In the genomic region with DNA sequence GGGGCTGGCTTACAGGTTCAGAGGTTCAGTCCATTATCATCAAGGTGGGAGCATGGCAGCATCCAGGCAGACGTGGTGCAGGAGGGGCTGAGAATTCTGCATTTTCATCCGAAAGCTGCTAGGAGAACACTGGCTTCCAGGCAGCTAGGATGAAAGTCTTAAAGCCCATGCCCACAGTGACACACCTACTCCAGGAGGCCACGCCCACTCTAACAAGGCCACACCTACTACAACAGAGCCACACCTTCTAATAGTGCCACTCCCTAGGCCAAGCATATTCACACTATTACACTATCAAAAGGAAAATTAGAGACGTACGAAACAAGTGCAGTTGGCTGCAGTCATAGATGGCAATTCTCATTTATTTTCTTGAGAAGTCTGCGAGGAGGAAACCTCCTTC, we compare ENCODE assay signal across 9 mouse cellular contexts. TPM values are rescaled to one million over a fixed set of nuclear protein-coding genes. Genes with fewer than 3 reads are reported as not detected.
A peak's percentile ranks its signal among the peaks of the same experiment; 100 is the strongest.
DNase-seq lines count a peak whose midpoint lies in the region; ATAC-seq and TF ChIP-seq lines count a peak whose summit lies in the region.
"Not testable (repeated sequence)": the region's sequence is repeated elsewhere in the genome, so short reads cannot be mapped to it uniquely, and the experiment has no call there.
"Had no signal": no experiment of that assay in that cellular context is flagged by ENCODE, and none has a peak within 500 bp of the region (broad histone marks: within the 10 kb centered on the region; RNA-seq: fewer than 3 reads in every experiment).

No protein-coding gene starts in this region.

- in situ Hi-C loops in CH12.LX (cut with MboI; ENCODE audit: low pct_ligation_motif_present, low pct_unique_long_range_greater_than_20kb, low sequenced_read_pairs): not testable (repeated sequence)

- peaks cover 32% of the 10 kb centered on the region for H3K27me3 ChIP-seq in CH12.LX (replicated peaks)
- H3K27me3 ChIP-seq in MEL (ENCODE audit: control insufficient read depth in 1 of 2, insufficient read depth in 2 of 2, low read length in 2 of 2); limb, embryonic 10.5 days (ENCODE audit: low read depth, poor library complexity, severe bottlenecking); liver, embryonic 13.5 days; stomach, postnatal 0 days (ENCODE audit: control insufficient read depth, insufficient read depth, low read length): not testable (repeated sequence)

- not testable (repeated sequence) for ATAC-seq in liver, embryonic 13.5 days (ENCODE audit: low read depth); stomach, postnatal 0 days (ENCODE audit: low FRiP score, low TSS enrichment)
- ATAC-seq in megakaryocyte-erythroid progenitor cell, adult 5-6 weeks (replicated peaks; ENCODE audit: low FRiP score, low TSS enrichment, poor library complexity, severe bottlenecking): 0 out of 2 replicates have a peak, but pooled peaks have one; percentile 41

- not testable (repeated sequence) for H3K27ac ChIP-seq in CH12.LX (ENCODE audit: insufficient read depth, low read depth); MEL (ENCODE audit: control insufficient read depth, low read depth, low read length); limb, embryonic 10.5 days; liver, embryonic 13.5 days; stomach, postnatal 0 days (replicated peaks)

- dilution Hi-C loops in CH12.LX (cut with MboI; ENCODE audit: extremely low pct_ligation_motif_present, extremely low pct_unique_long_range_greater_than_20kb, low sequenced_read_pairs): not testable (repeated sequence)

- H3K4me1 ChIP-seq in CH12.LX (ENCODE audit: control insufficient read depth in 1 of 2, insufficient read depth in 2 of 2); MEL (ENCODE audit: control insufficient read depth in 1 of 2, insufficient read depth in 2 of 2, low read length in 2 of 2); liver, embryonic 13.5 days (replicated peaks); stomach, postnatal 0 days (replicated peaks; ENCODE audit: control insufficient read depth, insufficient read depth): not testable (repeated sequence)
- H3K4me1 ChIP-seq in limb, embryonic 10.5 days: peaks cover 39% of the 10 kb centered on the region

- H3K9me3 ChIP-seq in CH12.LX (replicated peaks; ENCODE audit: low read length); MEL (replicated peaks; ENCODE audit: insufficient read depth, low read length); limb, embryonic 10.5 days (replicated peaks); liver, embryonic 13.5 days (replicated peaks); stomach, postnatal 0 days (ENCODE audit: control insufficient read depth, low read length): not testable (repeated sequence)

- WGBS in limb, embryonic 10.5 days: 75% methylated on average over 6 of the region's 6 CpGs
- 51% methylated on average over 6 of the region's 6 CpGs for WGBS in liver, embryonic 13.5 days (ENCODE audit: insufficient replicate concordance)
- WGBS in stomach, postnatal 0 days: 69% methylated on average over 6 of the region's 6 CpGs

- H3K36me3 ChIP-seq in CH12.LX (replicated peaks in 1 of 2; ENCODE audit: control insufficient read depth in 1 of 2, insufficient read depth in 1 of 2, low read length in 1 of 2); MEL (ENCODE audit: control insufficient read depth in 1 of 2, insufficient read depth in 2 of 2, low read length in 2 of 2); limb, embryonic 10.5 days; liver, embryonic 13.5 days; stomach, postnatal 0 days (ENCODE audit: control insufficient read depth, insufficient read depth, low read length): not testable (repeated sequence)

- H3K4me3 ChIP-seq in CH12.LX (replicated peaks in 1 of 3; ENCODE audit: low read depth in 2 of 3, low read length in 2 of 3, poor library complexity in 1 of 3); MEL (ENCODE audit: control insufficient read depth in 1 of 2, insufficient read depth in 1 of 2, low read depth in 2 of 2, low read length in 2 of 2); limb, embryonic 10.5 days; liver, embryonic 13.5 days (replicated peaks); stomach, postnatal 0 days (ENCODE audit: low read depth, low read length): not testable (repeated sequence)

- H3K9ac ChIP-seq in CH12.LX (ENCODE audit: insufficient read depth, low read depth); MEL (ENCODE audit: control insufficient read depth, low read depth, low read length, poor library complexity, severe bottlenecking); liver, embryonic 13.5 days; stomach, postnatal 0 days (ENCODE audit: low read length): not testable (repeated sequence)

- H3K79me2 ChIP-seq in CH12.LX (replicated peaks; ENCODE audit: control insufficient read depth, extremely low read depth, insufficient read depth, poor library complexity, severe bottlenecking); MEL (ENCODE audit: control insufficient read depth, insufficient read depth, low read length, poor library complexity): not testable (repeated sequence)

- not testable (repeated sequence) for TF ChIP-seq RAD21 in CH12.LX (IDR thresholded peaks at IDR 0.05; ENCODE audit: low read depth, low read length); MEL (IDR thresholded peaks at IDR 0.05; ENCODE audit: low read depth, low read length)

- DNase-seq in CH12.LX (ENCODE audit: extremely low read depth) (peak; percentile 6), MEL (ENCODE audit: low read depth, low spot score) (peak; percentile 25), ZHBTc4 (ENCODE audit: low read depth, low spot score) (peak; percentile 42)
- peak; percentile 42 for DNase-seq in c-Kit-positive CD71-positive TER-119-positive erythroid progenitor cells, embryonic 14.5 days (ENCODE audit: low spot score)
- DNase-seq in limb, embryonic 10.5 days (ENCODE audit: low spot score): peak; percentile 19
- DNase-seq in liver, embryonic 13.5 days: peak; percentile 24
- peak; percentile 14 for DNase-seq in stomach, postnatal 0 days (ENCODE audit: low spot score)

- not testable (repeated sequence) for H3K4me2 ChIP-seq in CH12.LX (ENCODE audit: insufficient read depth, low read depth, poor library complexity, severe bottlenecking); liver, embryonic 13.5 days; stomach, postnatal 0 days (replicated peaks; ENCODE audit: low read depth)

- not testable (repeated sequence) for TF ChIP-seq POLR2A in CH12.LX (IDR thresholded peaks at IDR 0.05; ENCODE audit: low read depth, low read length); MEL (IDR thresholded peaks at IDR 0.05; ENCODE audit: control insufficient read depth in 1 of 2, insufficient read depth in 1 of 2, low read depth in 1 of 2, low read length in 2 of 2, poor library complexity in 1 of 2)

- TF ChIP-seq EP300 in CH12.LX (IDR thresholded peaks at IDR 0.05; ENCODE audit: low read length); MEL (IDR thresholded peaks at IDR 0.05; ENCODE audit: low read depth in 1 of 2, low read length in 2 of 2); stomach, postnatal 0 days (optimal IDR thresholded peaks at IDR 0.05): not testable (repeated sequence)

- TF ChIP-seq CTCF in CH12.LX (conservative IDR thresholded peaks at IDR 0.05 in 1 of 2, IDR thresholded peaks at IDR 0.05 in 1 of 2; ENCODE audit: low read depth in 2 of 2, low read length in 2 of 2); MEL (IDR thresholded peaks at IDR 0.05 in 2 of 3, conservative IDR thresholded peaks at IDR 0.05 in 1 of 3; ENCODE audit: control insufficient read depth in 1 of 3, insufficient read depth in 1 of 3, low read depth in 2 of 3, low read length in 3 of 3, poor library complexity in 1 of 3, severe bottlenecking in 1 of 3); stomach, postnatal 0 days (IDR thresholded peaks at IDR 0.05; ENCODE audit: low read depth): not testable (repeated sequence)

RNA-seq across cellular contexts. Expression of a gene that starts 10.6 kb away (rescaled TPM):
- total RNA-seq in CH12.LX (2012; rRNA removed) (not detected in 2 replicates), CH12.LX (2014; rRNA removed) (not detected in 2 replicates), MEL (2012; rRNA removed) (1.1 and 1.2 TPM in 2 replicates)
- polyA plus RNA-seq in CH12.LX (2012; ENCODE audit: insufficient read length, low read depth) (not detected in 2 replicates), MEL (2012; ENCODE audit: insufficient read depth in 1 of 2, insufficient read length in 2 of 2, low read depth in 1 of 2, low replicate concordance in 2 of 2, missing spikeins in 1 of 2) (1 to 10 TPM in 1 of 2 experiments, not detected in 1; 3.3 TPM)
- 44.9 and 47.3 TPM in 2 replicates for polyA plus RNA-seq in limb, embryonic 10.5 days (2016; fragmentation: Nextera tagmentation; extraction: Ambion mirVana)
- polyA plus RNA-seq in liver, embryonic 13.5 days (2015; fragmentation: Nextera tagmentation; extraction: Ambion mirVana): 5.1 and 7.6 TPM in 2 replicates
- total RNA-seq in megakaryocyte-erythroid progenitor cell, adult 5-6 weeks (2014; fragmentation: Nextera tagmentation): 16.8 and 20.1 TPM in 2 replicates
- 11.1 and 15.5 TPM in 2 replicates for total RNA-seq in megakaryocyte-erythroid progenitor cell, adult 5-6 weeks (2017)
- 15.3 and 18.5 TPM in 2 replicates for polyA plus RNA-seq in stomach, postnatal 0 days (2015; fragmentation: Nextera tagmentation; extraction: Ambion mirVana)
- total RNA-seq: G1E had no signal
- polyA plus RNA-seq: G1E had no signal

RNA-seq across cellular contexts. Expression of a gene that starts 59.7 kb away (rescaled TPM):
- total RNA-seq in CH12.LX (2012; rRNA removed) (50.2 and 54.4 TPM in 2 replicates), CH12.LX (2014; rRNA removed) (36.0 and 40.1 TPM in 2 replicates), MEL (2012; rRNA removed) (57.7 and 65.3 TPM in 2 replicates)
- polyA plus RNA-seq in CH12.LX (2012; ENCODE audit: insufficient read length, low read depth) (53.3 and 59.8 TPM in 2 replicates), MEL (2012; ENCODE audit: insufficient read depth in 1 of 2, insufficient read length in 2 of 2, low read depth in 1 of 2, low replicate concordance in 2 of 2, missing spikeins in 1 of 2) (10 to 100 TPM in 1 of 2 experiments, not detected in 1; 86.4 TPM)
- polyA plus RNA-seq in limb, embryonic 10.5 days (2016; fragmentation: Nextera tagmentation; extraction: Ambion mirVana): 42.4 and 47.2 TPM in 2 replicates
- 29.4 and 32.5 TPM in 2 replicates for polyA plus RNA-seq in liver, embryonic 13.5 days (2015; fragmentation: Nextera tagmentation; extraction: Ambion mirVana)
- total RNA-seq in megakaryocyte-erythroid progenitor cell, adult 5-6 weeks (2014; fragmentation: Nextera tagmentation): 67.9 and 77.4 TPM in 2 replicates
- total RNA-seq in megakaryocyte-erythroid progenitor cell, adult 5-6 weeks (2017): 27.3 and 29.6 TPM in 2 replicates
- polyA plus RNA-seq in stomach, postnatal 0 days (2015; fragmentation: Nextera tagmentation; extraction: Ambion mirVana): 13.9 and 14.2 TPM in 2 replicates
